Mouse (Mus musculus): ENCODE measurements around the gene Efcab7. TPM values are rescaled to one million over a fixed set of nuclear protein-coding genes. Genes with fewer than 3 reads are reported as not detected.

Efcab7 gene
- total and polyA plus RNA-seq, 2 experiments from 2014 or later: 3.7 to 6.1 TPM

DNA sequence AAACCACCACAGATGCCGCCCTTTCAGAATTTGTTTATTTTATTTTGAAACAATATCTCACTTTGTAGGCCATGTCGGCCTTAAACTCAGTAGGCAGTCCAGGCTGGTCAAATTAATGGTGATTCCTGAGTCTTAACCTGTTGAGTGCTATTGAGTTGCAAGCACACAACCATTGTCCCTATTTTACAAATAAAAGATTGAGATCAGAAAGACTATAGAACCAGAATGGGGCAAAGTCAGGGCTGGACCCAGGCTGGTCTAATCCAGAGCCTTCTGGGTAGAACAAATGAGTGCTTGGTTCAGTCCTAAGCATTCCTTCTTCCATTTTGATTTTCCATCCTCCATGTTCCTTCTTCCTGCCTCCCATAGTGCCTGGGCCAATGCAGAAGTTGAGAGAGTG is 117.5 kb downstream of the Efcab7 start:
- Histone ChIP-seq H3K4me1 (ENCODE audit: control insufficient read depth, insufficient read depth) (peaks cover 10% of the 10 kb centered on the region; the same call in 1 of the 2 replicates), H3K9ac (replicated peaks; ENCODE audit: low read depth, low read length) (no peak overlapping the region), H3K9me3 (replicated peaks; ENCODE audit: control insufficient read depth, low read length) (no peaks in the 10 kb centered on the region), H3K27me3 (ENCODE audit: control insufficient read depth, insufficient read depth, low read length) (no peaks in the 10 kb centered on the region), H3K36me3 (replicated peaks; ENCODE audit: control insufficient read depth, insufficient read depth, low read length) (peaks cover 2% of the 10 kb centered on the region; the same call in 1 of the 2 replicates), H3K27ac (ENCODE audit: low read depth) (no peak overlapping the region), H3K4me2 (ENCODE audit: low read depth, low read length) (no peak overlapping the region), H3K4me3 (ENCODE audit: low read depth, low read length) (no peak overlapping the region)
- 80% methylated on average over 2 of the region's 2 CpGs for WGBS
- no peak for ATAC-seq (ENCODE audit: insufficient read depth, low read depth)
- TF ChIP-seq CTCF (IDR thresholded peaks at IDR 0.05; ENCODE audit: low read depth): no peak
- no peak for TF ChIP-seq EP300 (IDR thresholded peaks at IDR 0.05; ENCODE audit: low read depth)
- DNase-seq (ENCODE audit: low spot score): no peak

DNA sequence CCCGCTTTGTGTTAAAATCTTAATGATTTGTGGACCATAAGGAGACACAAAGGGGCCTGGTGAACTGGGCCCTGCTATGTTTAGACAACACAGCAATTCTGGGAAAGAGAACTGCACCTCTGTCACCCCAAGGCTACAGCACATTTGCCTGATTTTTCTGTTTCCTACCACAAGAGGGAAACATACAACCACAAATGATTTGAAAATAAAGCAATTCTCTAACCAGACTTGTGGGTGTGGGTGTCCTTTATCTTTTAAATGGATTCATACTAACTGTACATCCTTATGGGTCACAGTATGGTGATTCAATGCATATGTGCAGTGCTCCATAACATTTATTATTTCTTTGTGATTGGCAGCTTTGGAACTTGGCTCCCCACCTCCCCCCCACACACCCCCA is 118.2 kb downstream of the Efcab7 start:
- WGBS: 79% methylated on average over 1 of the region's 1 CpGs
- H3K27ac ChIP-seq (ENCODE audit: low read depth): no peak overlapping the region
- ATAC-seq (ENCODE audit: insufficient read depth, low read depth): no peak; the same call in 1 of the 2 replicates

DNA sequence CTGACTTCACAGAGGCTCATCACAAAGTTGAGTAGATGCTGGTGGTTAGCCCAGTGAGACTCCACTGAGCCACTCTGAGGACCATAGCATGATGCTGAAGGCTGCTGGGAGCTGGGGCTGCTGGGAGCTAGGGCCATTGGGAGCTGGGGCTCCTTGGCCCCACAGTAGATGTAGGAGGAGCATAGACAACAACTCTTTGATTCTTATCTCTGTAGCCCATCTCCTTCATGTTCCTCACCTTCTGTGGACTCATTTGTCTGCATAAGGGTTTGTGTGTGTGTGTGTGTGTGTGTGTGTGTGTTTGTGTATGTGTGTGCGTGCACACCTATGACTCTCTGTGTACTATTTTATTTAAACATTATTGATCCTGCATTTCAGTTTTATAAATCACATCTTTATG is 118.9 kb downstream of the Efcab7 start:
- no peaks in the 10 kb centered on the region for H3K4me1 ChIP-seq (ENCODE audit: control insufficient read depth, insufficient read depth)

More for the DNA sequence above, 118.2 kb downstream of the Efcab7 start:
- DNase-seq (ENCODE audit: low spot score): peak; percentile 56
- Histone ChIP-seq H3K4me3 (ENCODE audit: low read depth, low read length) (no peak overlapping the region), H3K36me3 (replicated peaks; ENCODE audit: control insufficient read depth, insufficient read depth, low read length) (peaks cover 7% of the 10 kb centered on the region; the same call in 1 of the 2 replicates), H3K9ac (replicated peaks; ENCODE audit: low read depth, low read length) (no peak overlapping the region), H3K4me2 (ENCODE audit: low read depth, low read length) (no peak overlapping the region), H3K27me3 (ENCODE audit: control insufficient read depth, insufficient read depth, low read length) (no peaks in the 10 kb centered on the region), H3K9me3 (replicated peaks; ENCODE audit: control insufficient read depth, low read length) (no peaks in the 10 kb centered on the region), H3K4me1 (ENCODE audit: control insufficient read depth, insufficient read depth) (peaks cover 4% of the 10 kb centered on the region; the same call in 1 of the 2 replicates)
- TF ChIP-seq CTCF (IDR thresholded peaks at IDR 0.05; ENCODE audit: low read depth) (peak; percentile 55), EP300 (IDR thresholded peaks at IDR 0.05; ENCODE audit: low read depth) (no peak)

DNA sequence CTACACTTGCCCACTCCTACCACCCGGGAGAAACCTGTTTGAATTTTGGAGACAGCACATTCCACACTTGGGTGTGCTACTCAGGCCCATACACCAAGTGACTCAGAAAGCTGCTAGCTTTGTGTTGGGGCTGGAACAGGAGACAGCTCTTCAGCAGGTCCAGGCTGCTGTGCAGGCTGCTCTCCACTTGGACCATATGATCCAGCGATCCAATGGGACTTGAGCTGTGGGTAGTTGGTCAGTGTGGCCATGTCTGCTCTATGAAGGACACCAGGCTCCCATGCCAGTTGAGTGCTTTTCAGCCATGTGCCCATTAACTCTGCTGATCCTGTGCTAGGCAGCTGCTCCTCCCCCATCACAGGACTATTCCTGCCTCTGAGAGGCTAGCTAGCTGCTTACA is 124.9 kb downstream of the Efcab7 start:
- Histone ChIP-seq H3K4me1 (ENCODE audit: control insufficient read depth, insufficient read depth) (peaks cover 9% of the 10 kb centered on the region; the same call in 1 of the 2 replicates), H3K36me3 (replicated peaks; ENCODE audit: control insufficient read depth, insufficient read depth, low read length) (peaks cover 7% of the 10 kb centered on the region; the same call in 1 of the 2 replicates), H3K9ac (replicated peaks; ENCODE audit: low read depth, low read length) (no peak overlapping the region), H3K9me3 (replicated peaks; ENCODE audit: control insufficient read depth, low read length) (no peaks in the 10 kb centered on the region), H3K27ac (ENCODE audit: low read depth) (no peak overlapping the region), H3K4me3 (ENCODE audit: low read depth, low read length) (no peak overlapping the region), H3K4me2 (ENCODE audit: low read depth, low read length) (no peak overlapping the region), H3K27me3 (ENCODE audit: control insufficient read depth, insufficient read depth, low read length) (no peaks in the 10 kb centered on the region)
- TF ChIP-seq EP300 (IDR thresholded peaks at IDR 0.05; ENCODE audit: low read depth) (no peak), CTCF (IDR thresholded peaks at IDR 0.05; ENCODE audit: low read depth) (no peak)
- no peak for DNase-seq (ENCODE audit: low spot score)
- WGBS: 81% methylated on average over 2 of the region's 2 CpGs
- ATAC-seq (ENCODE audit: insufficient read depth, low read depth): no peak

More for the DNA sequence above, 118.9 kb downstream of the Efcab7 start:
- Histone ChIP-seq H3K9me3 (replicated peaks; ENCODE audit: control insufficient read depth, low read length) (no peaks in the 10 kb centered on the region), H3K4me2 (ENCODE audit: low read depth, low read length) (no peak overlapping the region), H3K27me3 (ENCODE audit: control insufficient read depth, insufficient read depth, low read length) (no peaks in the 10 kb centered on the region), H3K27ac (ENCODE audit: low read depth) (no peak overlapping the region), H3K9ac (replicated peaks; ENCODE audit: low read depth, low read length) (no peak overlapping the region), H3K4me3 (ENCODE audit: low read depth, low read length) (no peak overlapping the region), H3K36me3 (replicated peaks; ENCODE audit: control insufficient read depth, insufficient read depth, low read length) (peaks cover 7% of the 10 kb centered on the region; the same call in 1 of the 2 replicates)
- no peak for DNase-seq (ENCODE audit: low spot score)
- ATAC-seq (ENCODE audit: insufficient read depth, low read depth): no peak
- WGBS: 88% methylated on average over 1 of the region's 1 CpGs
- TF ChIP-seq EP300 (IDR thresholded peaks at IDR 0.05; ENCODE audit: low read depth) (no peak), CTCF (IDR thresholded peaks at IDR 0.05; ENCODE audit: low read depth) (no peak)

DNA sequence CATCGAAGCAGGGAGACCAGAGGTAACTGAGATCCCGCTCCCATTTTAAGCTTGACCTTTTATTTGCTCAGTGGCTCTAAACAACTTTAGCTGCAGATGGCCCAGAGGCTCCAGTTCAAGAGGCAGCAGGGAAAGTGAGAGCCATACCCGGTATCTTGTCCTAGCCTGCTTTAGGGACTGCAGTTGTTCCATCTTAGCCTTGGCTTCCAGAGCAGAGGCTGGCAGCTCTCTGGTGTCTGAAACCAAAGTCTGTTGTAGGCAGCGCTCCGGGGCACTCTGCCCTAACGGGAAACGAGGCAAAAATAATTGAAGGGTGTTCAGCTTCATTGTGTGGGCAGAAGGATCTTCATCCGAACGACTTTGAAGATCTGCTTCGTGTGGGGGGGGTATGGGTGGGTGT is 126.4 kb downstream of the Efcab7 start:
- H3K4me3 ChIP-seq (ENCODE audit: low read depth, low read length): no peak overlapping the region
- peaks cover 15% of the 10 kb centered on the region; the same call in 1 of the 2 replicates for H3K4me1 ChIP-seq (ENCODE audit: control insufficient read depth, insufficient read depth)
- no peak overlapping the region for H3K9ac ChIP-seq (replicated peaks; ENCODE audit: low read depth, low read length)
- 85% methylated on average over 10 of the region's 10 CpGs for WGBS
- H3K27me3 ChIP-seq (ENCODE audit: control insufficient read depth, insufficient read depth, low read length): no peaks in the 10 kb centered on the region
- no peak overlapping the region for H3K4me2 ChIP-seq (ENCODE audit: low read depth, low read length)
- ATAC-seq (ENCODE audit: insufficient read depth, low read depth): no peak
- DNase-seq (ENCODE audit: low spot score): no peak
- H3K9me3 ChIP-seq (replicated peaks; ENCODE audit: control insufficient read depth, low read length): no peaks in the 10 kb centered on the region
- H3K27ac ChIP-seq (ENCODE audit: low read depth): no peak overlapping the region
- TF ChIP-seq EP300 (IDR thresholded peaks at IDR 0.05; ENCODE audit: low read depth) (no peak), CTCF (IDR thresholded peaks at IDR 0.05; ENCODE audit: low read depth) (no peak)
- H3K36me3 ChIP-seq (replicated peaks; ENCODE audit: control insufficient read depth, insufficient read depth, low read length): peaks cover 7% of the 10 kb centered on the region; the same call in 1 of the 2 replicates

DNA sequence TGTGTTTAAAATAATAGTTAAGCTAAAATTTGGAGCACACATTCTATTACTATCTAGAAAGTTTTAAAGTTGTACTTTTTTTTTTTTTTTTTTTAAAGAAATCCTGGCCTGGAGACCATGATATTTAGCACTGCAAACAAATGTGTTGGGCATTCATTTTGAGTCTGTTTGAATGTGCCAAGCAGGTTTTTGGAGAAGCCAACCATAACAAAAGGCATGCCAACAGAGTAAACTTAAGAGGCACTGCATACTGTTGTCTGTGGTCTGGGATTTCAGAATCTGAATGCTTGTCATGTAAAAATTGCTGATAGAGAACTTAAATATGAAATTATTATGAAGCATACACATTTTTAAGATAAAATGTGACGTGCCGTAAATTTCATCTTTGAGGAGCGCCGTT is 128.2 kb downstream of the Efcab7 start:
- no peak overlapping the region for H3K4me2 ChIP-seq (ENCODE audit: low read depth, low read length)
- WGBS: 79% methylated on average over 4 of the region's 4 CpGs
- no peak for DNase-seq (ENCODE audit: low spot score)
- no peaks in the 10 kb centered on the region for H3K27me3 ChIP-seq (ENCODE audit: control insufficient read depth, insufficient read depth, low read length)
- no peak overlapping the region for H3K27ac ChIP-seq (ENCODE audit: low read depth)
- H3K9me3 ChIP-seq (replicated peaks; ENCODE audit: control insufficient read depth, low read length): no peaks in the 10 kb centered on the region
- TF ChIP-seq CTCF (IDR thresholded peaks at IDR 0.05; ENCODE audit: low read depth) (no peak), EP300 (IDR thresholded peaks at IDR 0.05; ENCODE audit: low read depth) (no peak)
- H3K4me1 ChIP-seq (ENCODE audit: control insufficient read depth, insufficient read depth): peaks cover 15% of the 10 kb centered on the region; the same call in 1 of the 2 replicates
- no peak overlapping the region for H3K4me3 ChIP-seq (ENCODE audit: low read depth, low read length)
- no peak for ATAC-seq (ENCODE audit: insufficient read depth, low read depth)
- H3K36me3 ChIP-seq (replicated peaks; ENCODE audit: control insufficient read depth, insufficient read depth, low read length): peaks cover 4% of the 10 kb centered on the region; the same call in 1 of the 2 replicates
- H3K9ac ChIP-seq (replicated peaks; ENCODE audit: low read depth, low read length): no peak overlapping the region
